Mouse (Mus musculus): ENCODE measurements at regions not wholly inside any gene's neighbourhood (a gene's known extent, or its start where the extent isn't known, plus 50 kb on each side); places are given as distances from the start of the nearest gene placed in this dataset.

GRCm38 (mm10) chr1:75925802-75926201, 379.7 kb downstream of the Slc4a3 start:
- TF ChIP-seq CTCF (IDR thresholded peaks at IDR 0.05; ENCODE audit: extremely low read depth, insufficient read depth, low read length) (peak; percentile 69), POLR2A (IDR thresholded peaks at IDR 0.05; ENCODE audit: extremely low read depth, insufficient read depth, low read length) (no peak)
